Mouse (Mus musculus) midbrain, embryonic 14.5 days (tissue): ENCODE results near the gene Coq6. TPM values are rescaled to one million over a fixed set of nuclear protein-coding genes. Genes with fewer than 3 reads are reported as not detected.
A peak's percentile ranks its signal among the peaks of the same experiment; 100 is the strongest.

Experiments
- ATAC-seq: fragments of 200-750 bp; cut with Nextera tagmentation; 2 replicates; pipeline ENCODE4 v1.8.0; 2017; ENCODE audit warnings: moderate number of reproducible peaks, moderate library complexity; ENCODE audit not compliant: low FRiP score, low TSS enrichment
- DNase-seq: peaks from one replicate; pipeline ENCODE4 v3.0.0-alpha.2; 2015
- H3K27ac ChIP-seq: fragments of 300-500 bp; sonication (generic); replicated peaks from 2 replicates; pipeline ENCODE4 v1.5.1; 2014; ENCODE audit warnings: mild to moderate bottlenecking, low read depth, low read length, moderate library complexity
- H3K27me3 ChIP-seq: fragments of 300-500 bp; sonication (generic); 2 replicates; pipeline ENCODE4 v1.6.1; 2014; ENCODE audit warnings: low read length, control low read depth, mixed read lengths; ENCODE audit not compliant: control insufficient read depth, insufficient read depth
- H3K36me3 ChIP-seq: fragments of 300-500 bp; sonication (generic); 2 replicates; pipeline ENCODE4 v1.6.1; 2014; ENCODE audit warnings: low read length, control low read depth; ENCODE audit not compliant: control insufficient read depth, insufficient read depth
- H3K4me1 ChIP-seq: fragments of 300-500 bp; sonication (generic); 2 replicates; pipeline ENCODE4 v1.6.1; 2014; ENCODE audit warnings: mild to moderate bottlenecking, antibody characterized with exemption, low read length, control low read depth; ENCODE audit not compliant: control insufficient read depth, insufficient read depth
- H3K4me2 ChIP-seq: fragments of 300-500 bp; sonication (generic); 2 replicates; pipeline ENCODE4 v1.6.1; 2014; ENCODE audit warnings: mild to moderate bottlenecking, low read length, moderate library complexity
- H3K4me3 ChIP-seq: fragments of 300-500 bp; sonication (generic); replicated peaks from 2 replicates; pipeline ENCODE4 v1.5.1; 2014; ENCODE audit warnings: low read depth, low read length
- H3K9ac ChIP-seq: fragments of 300-500 bp; sonication (generic); replicated peaks from 2 replicates; pipeline ENCODE4 v1.6.1; 2014; ENCODE audit warnings: mild to moderate bottlenecking, low read length, moderate library complexity
- H3K9me3 ChIP-seq: fragments of 300-500 bp; sonication (generic); 2 replicates; pipeline ENCODE4 v1.6.1; 2016; ENCODE audit warnings: low read length, control low read depth, mixed read lengths; ENCODE audit not compliant: control insufficient read depth
- WGBS: fragments of 180-500 bp; shearing (Covaris S2); extraction: QIAGEN DNeasy Blood & Tissue Kit; methylation state at CpG from one replicate; pipeline ENCODE4 v1.1.7; 2014; 5-methylcytosine and 5-hydroxymethylcytosine counted together
- polyA plus RNA-seq: library from polyadenylated mRNA; unstranded; fragments of >200 nt; fragmentation: Nextera tagmentation; extraction: Ambion mirVana; gene quantifications from 2 replicates; pipeline ENCODE4 v1.2.1, GENCODE M21; 2014

The Coq6 gene
- polyA plus RNA-seq, 1 experiment from 2014 or later = 46.9 TPM

DNA sequence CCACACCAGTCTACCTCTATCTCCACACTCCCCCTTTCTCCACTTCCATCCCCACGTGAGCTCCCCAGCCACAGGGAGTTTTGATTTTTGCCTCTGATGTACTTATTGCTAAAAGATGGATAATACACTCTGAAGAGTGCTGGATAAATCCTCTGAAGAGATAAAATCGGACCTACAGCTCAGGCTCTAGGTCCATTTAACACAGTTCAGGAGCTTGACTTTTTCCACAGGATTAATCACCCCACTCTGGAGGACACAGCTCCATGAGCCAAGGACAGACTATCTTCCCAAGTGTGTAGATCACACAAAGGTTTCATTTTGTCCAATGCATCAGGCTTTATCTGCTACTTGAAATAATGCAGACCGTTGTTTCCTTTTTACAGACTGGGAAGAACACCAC lies 38.6 kb downstream of the Coq6 start:
- H3K4me3 ChIP-seq = no peak overlapping the region
- DNase-seq (no peak), ATAC-seq (no peak)
- H3K4me2 ChIP-seq = no peak overlapping the region
- no peaks in the 10 kb centered on the region for H3K4me1 ChIP-seq
- H3K36me3 ChIP-seq = no peaks in the 10 kb centered on the region
- no peaks in the 10 kb centered on the region for H3K27me3 ChIP-seq
- no peak overlapping the region for H3K9ac ChIP-seq
- H3K27ac ChIP-seq = no peak overlapping the region
- no peaks in the 10 kb centered on the region for H3K9me3 ChIP-seq
- WGBS = 84% methylated on average over 3 of the region's 3 CpGs

- no peaks in the 10 kb centered on the region for H3K36me3 ChIP-seq
- H3K4me2 ChIP-seq = no peak overlapping the region
- H3K4me3 ChIP-seq = no peak overlapping the region
- H3K9ac ChIP-seq = no peak overlapping the region
- H3K27me3 ChIP-seq = no peaks in the 10 kb centered on the region
- no peaks in the 10 kb centered on the region for H3K4me1 ChIP-seq
- 80% methylated on average over 3 of the region's 3 CpGs for WGBS
- no peak for DNase-seq
- H3K27ac ChIP-seq = no peak overlapping the region
- ATAC-seq = no peak
- H3K9me3 ChIP-seq = no peaks in the 10 kb centered on the region
These were observed 39.2 kb downstream of the Coq6 start for GRCm38 (mm10) chr12:84400653-84401052.

GRCm38 (mm10) chr12:84402923-84403322 lies 41.5 kb downstream of the Coq6 start:
- H3K36me3 ChIP-seq = no peaks in the 10 kb centered on the region
- 83% methylated on average over 9 of the region's 9 CpGs for WGBS
- ATAC-seq (no peak), DNase-seq (no peak)
- H3K9ac ChIP-seq = no peak overlapping the region
- no peak overlapping the region for H3K27ac ChIP-seq
- peaks cover 4% of the 10 kb centered on the region for H3K4me1 ChIP-seq
- H3K27me3 ChIP-seq = no peaks in the 10 kb centered on the region
- no peak overlapping the region for H3K4me2 ChIP-seq
- no peak overlapping the region for H3K4me3 ChIP-seq
- H3K9me3 ChIP-seq = no peaks in the 10 kb centered on the region

DNA sequence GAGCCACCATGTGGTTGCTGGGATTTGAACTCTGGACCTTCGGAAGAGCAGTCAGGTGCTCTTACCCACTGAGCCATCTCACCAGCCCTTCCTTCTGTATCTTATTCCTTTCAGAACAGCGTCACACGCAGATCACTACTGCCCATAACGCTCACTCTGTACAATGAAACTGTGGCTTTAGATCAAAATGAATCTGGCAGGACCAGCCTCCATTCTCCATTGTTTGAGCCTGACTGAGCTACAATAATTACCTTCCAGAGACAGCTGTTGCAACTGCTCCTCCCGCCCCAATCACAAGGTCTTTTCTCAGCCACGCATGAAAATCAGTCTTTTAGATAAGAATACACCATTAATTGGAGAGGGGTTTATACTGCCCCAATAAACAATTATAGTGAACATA lies 43.1 kb downstream of the Coq6 start:
- no peaks in the 10 kb centered on the region for H3K27me3 ChIP-seq
- no peaks in the 10 kb centered on the region for H3K36me3 ChIP-seq
- WGBS = 73% methylated on average over 6 of the region's 6 CpGs
- no peak overlapping the region for H3K27ac ChIP-seq
- H3K9ac ChIP-seq = no peak overlapping the region
- DNase-seq (no peak), ATAC-seq (no peak)
- no peak overlapping the region for H3K4me3 ChIP-seq
- no peak overlapping the region for H3K4me2 ChIP-seq
- peaks cover 6% of the 10 kb centered on the region for H3K4me1 ChIP-seq
- no peaks in the 10 kb centered on the region for H3K9me3 ChIP-seq

GRCm38 (mm10) chr12:84407259-84407658 lies 45.8 kb downstream of the Coq6 start:
- Histone ChIP-seq H3K4me2 (no peak overlapping the region), H3K4me1 (peaks cover 6% of the 10 kb centered on the region), H3K4me3 (no peak overlapping the region), H3K27me3 (no peaks in the 10 kb centered on the region), H3K36me3 (no peaks in the 10 kb centered on the region), H3K27ac (no peak overlapping the region), H3K9ac (no peak overlapping the region), H3K9me3 (no peaks in the 10 kb centered on the region)
- 66% methylated on average over 4 of the region's 4 CpGs for WGBS
- no peak for ATAC-seq
- DNase-seq = no peak

- Histone ChIP-seq H3K36me3 (no peaks in the 10 kb centered on the region), H3K27me3 (no peaks in the 10 kb centered on the region), H3K4me2 (peak overlapping the region; percentile 92), H3K4me3 (peak overlapping the region; percentile 71), H3K27ac (peak overlapping the region; percentile 91), H3K4me1 (peaks cover 6% of the 10 kb centered on the region), H3K9ac (peak overlapping the region; percentile 80), H3K9me3 (no peaks in the 10 kb centered on the region)
- DNase-seq (no peak), ATAC-seq (peak; percentile 73)
- 1% methylated on average over 50 of the region's 52 CpGs for WGBS
These were observed 46.7 kb downstream of the Coq6 start for GRCm38 (mm10) chr12:84407874-84408818.

DNA sequence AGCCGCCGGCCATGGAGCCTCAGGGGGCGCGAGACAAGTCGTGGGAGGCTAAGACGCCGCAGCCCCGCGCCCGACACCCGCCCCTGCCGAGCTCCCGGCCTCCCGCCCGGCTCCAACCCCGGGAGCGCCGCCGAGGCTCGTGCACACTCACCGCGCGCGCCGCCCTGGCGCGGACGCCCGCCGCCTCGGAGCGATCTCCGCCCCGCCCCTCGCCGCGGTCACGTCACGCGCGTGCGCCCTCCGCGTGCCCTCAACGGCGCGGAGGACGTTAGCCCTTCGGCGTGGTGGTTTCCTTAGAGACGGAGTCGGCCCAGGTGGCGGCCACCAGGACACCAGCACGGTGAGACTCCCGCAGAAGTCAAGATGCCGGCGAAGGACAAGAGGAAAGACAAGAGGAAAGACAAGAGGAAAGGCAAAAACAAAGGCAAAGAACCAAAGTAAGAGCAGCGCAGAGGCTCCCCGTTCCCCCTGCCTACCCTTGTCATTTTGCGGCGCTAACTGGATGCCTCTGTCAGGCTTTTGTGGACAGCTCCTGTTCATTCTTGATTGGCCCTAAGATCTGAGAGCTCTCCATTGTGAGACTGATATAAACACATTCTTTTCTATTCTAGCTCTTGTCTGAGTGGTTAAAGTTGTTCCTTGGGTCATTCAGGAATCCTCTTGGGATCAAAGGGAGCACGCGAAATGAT lies 47.5 kb downstream of the Coq6 start, which contains the start of the genes Entpd5 and Bbof1:
Gene Entpd5, minus strand, starts transcription at position 211 of the 689 bp plus-strand sequence.
Gene Bbof1, plus strand, starts transcription at position 253 of the 689 bp plus-strand sequence.
- Histone ChIP-seq H3K27ac (peak within 1 kb of the TSS; percentile 91), H3K9ac (peak within 1 kb of the TSS; percentile 80), H3K4me1 (peaks cover 6% of the 10 kb centered on the region), H3K9me3 (no peaks in the 10 kb centered on the region), H3K4me2 (peak within 1 kb of the TSS; percentile 92), H3K27me3 (no peaks in the 10 kb centered on the region), H3K36me3 (no peaks in the 10 kb centered on the region), H3K4me3 (peak within 1 kb of the TSS; percentile 71)
- under 1% methylated on average over 60 of the region's 63 CpGs for WGBS
- peak; percentile 97 for DNase-seq
- ATAC-seq = peak; percentile 93

DNA sequence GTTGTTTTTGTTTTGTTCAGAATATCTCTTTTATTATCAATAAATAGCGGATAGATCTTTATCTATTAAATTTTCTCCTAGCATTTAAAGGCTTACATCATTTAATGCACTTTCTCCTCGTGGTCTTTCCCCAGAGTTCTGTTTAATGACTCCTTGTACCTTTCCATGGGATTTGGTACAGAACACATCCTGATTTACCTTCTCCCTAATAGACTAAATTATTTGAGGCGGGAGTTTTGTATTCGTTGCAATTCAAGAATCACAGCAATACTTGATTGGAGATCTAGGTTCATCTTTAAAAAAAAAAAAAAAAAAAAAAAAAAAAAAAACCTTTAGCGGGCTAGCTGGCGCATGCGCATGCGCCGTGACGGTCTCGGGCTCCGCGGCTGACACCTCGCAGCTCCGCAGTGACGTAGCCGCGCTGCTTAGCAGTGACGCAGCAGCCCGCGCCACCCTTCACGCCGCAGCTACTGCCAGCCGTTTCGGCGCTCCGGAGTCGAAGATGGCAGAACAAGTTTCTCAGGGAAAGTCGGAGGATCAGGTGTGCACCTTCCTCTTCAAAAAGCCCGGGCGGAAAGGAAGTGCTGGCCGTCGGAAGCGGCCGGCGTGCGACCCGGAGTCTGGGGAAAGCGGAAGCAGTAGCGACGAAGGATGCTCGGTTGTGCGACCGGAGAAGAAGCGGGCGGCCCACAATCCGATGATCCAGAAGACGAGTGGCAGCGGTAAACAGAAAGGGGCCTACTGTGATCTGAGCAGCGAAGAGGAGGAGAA lies 55.6 kb downstream of the Coq6 start, which contains the start of gene Rnf113a2:
Gene Rnf113a2, plus strand, starts transcription at position 363 of the 771 bp plus-strand sequence.
- Histone ChIP-seq H3K36me3 (no peaks in the 10 kb centered on the region), H3K4me2 (peak within 1 kb of the TSS; percentile 72), H3K27me3 (no peaks in the 10 kb centered on the region), H3K9ac (peak within 1 kb of the TSS; percentile 65), H3K4me3 (peak within 1 kb of the TSS; percentile 57), H3K4me1 (no peaks in the 10 kb centered on the region), H3K9me3 (no peaks in the 10 kb centered on the region), H3K27ac (peak within 1 kb of the TSS; percentile 81)
- DNase-seq (peak; percentile 97), ATAC-seq (peak; percentile 93)
- WGBS = 3% methylated on average over 50 of the region's 50 CpGs
